In the genomic region with DNA sequence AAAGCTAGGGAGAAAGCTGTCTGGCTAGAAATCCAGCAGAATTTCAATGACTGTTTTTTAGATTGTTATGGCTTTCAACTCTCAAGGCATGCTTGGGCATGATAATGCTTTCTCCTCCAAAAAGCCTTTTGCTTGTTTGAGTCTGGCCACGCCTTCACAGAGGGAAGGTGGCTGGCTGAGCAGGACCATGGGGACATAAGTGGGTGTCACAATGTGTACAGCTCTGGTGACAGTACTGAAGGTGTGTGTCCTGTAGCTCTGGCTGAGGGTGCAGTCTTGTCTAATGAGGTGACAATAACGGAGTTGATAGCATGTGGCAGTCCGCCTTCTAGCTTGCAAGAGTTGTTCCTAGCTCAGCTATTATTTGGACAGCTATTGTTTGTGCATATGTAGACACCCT, we compare ENCODE assay signal across 10 mouse cellular contexts. TPM values are rescaled to one million over a fixed set of nuclear protein-coding genes. Genes with fewer than 3 reads are reported as not detected.
A peak's percentile ranks its signal among the peaks of the same experiment; 100 is the strongest.
DNase-seq lines count a peak whose midpoint lies in the region; ATAC-seq and TF ChIP-seq lines count a peak whose summit lies in the region.
"Had no signal": no experiment of that assay in that cellular context is flagged by ENCODE, and none has a peak within 500 bp of the region (broad histone marks: within the 10 kb centered on the region; RNA-seq: fewer than 3 reads in every experiment).

No protein-coding gene starts in this region.

- no peak for DNase-seq in embryonic facial prominence, embryonic 10.5 days (ENCODE audit: low spot score)
- DNase-seq in CH12.LX (ENCODE audit: extremely low read depth) = peak; percentile 33
- DNase-seq in heart, postnatal 10 days = peak; percentile 32 to 42
- peak; percentile 70 for DNase-seq in lung, postnatal 0 days (ENCODE audit: low spot score)
- DNase-seq in right cerebral cortex, postnatal 25 days = no peak
- no peak for DNase-seq in thymus, adult 18-20 months
- no peak for DNase-seq in thymus, postnatal 4 days

- WGBS in embryonic facial prominence, embryonic 12.5 days = 71% methylated on average over 3 of the region's 3 CpGs
- 86% methylated on average over 3 of the region's 3 CpGs for WGBS in embryonic facial prominence, embryonic 10.5 days
- WGBS in lung, postnatal 0 days = 53% methylated on average over 3 of the region's 3 CpGs

- ATAC-seq in embryonic facial prominence, embryonic 12.5 days (ENCODE audit: insufficient number of reproducible peaks, insufficient read depth, low FRiP score, low TSS enrichment) = no peak
- ATAC-seq in lung, postnatal 0 days = peak; percentile 42

- no peaks in the 10 kb centered on the region for H3K36me3 ChIP-seq in embryonic facial prominence, embryonic 12.5 days
- H3K36me3 ChIP-seq in embryonic facial prominence, embryonic 10.5 days (replicated peaks) = no peaks in the 10 kb centered on the region
- peaks cover 0 to 6% of the 10 kb centered on the region in 2 experiments for H3K36me3 ChIP-seq in CH12.LX (replicated peaks in 1 of 2; ENCODE audit: control insufficient read depth in 1 of 2, insufficient read depth in 1 of 2, low read length in 1 of 2)
- no peaks in the 10 kb centered on the region for H3K36me3 ChIP-seq in lung, postnatal 0 days (ENCODE audit: insufficient read depth, low read length)

- in situ Hi-C loops in CH12.LX (cut with MboI; ENCODE audit: low pct_ligation_motif_present, low pct_unique_long_range_greater_than_20kb, low sequenced_read_pairs) = no loop called here

- no peak overlapping the region for H3K4me3 ChIP-seq in embryonic facial prominence, embryonic 12.5 days
- no peak overlapping the region for H3K4me3 ChIP-seq in embryonic facial prominence, embryonic 10.5 days
- H3K4me3 ChIP-seq in CH12.LX (replicated peaks in 1 of 3; ENCODE audit: low read depth in 2 of 3, low read length in 2 of 3, poor library complexity in 1 of 3) = peak overlapping the region in 1 of 3 experiments; percentile 12
- H3K4me3 ChIP-seq in lung, postnatal 0 days (ENCODE audit: low read depth, low read length) = no peak overlapping the region
- H3K4me3 ChIP-seq: erythroblast, embryonic 14.5 days; myocyte had no signal

- H3K27me3 ChIP-seq in embryonic facial prominence, embryonic 12.5 days = no peaks in the 10 kb centered on the region
- no peaks in the 10 kb centered on the region for H3K27me3 ChIP-seq in embryonic facial prominence, embryonic 10.5 days (replicated peaks; ENCODE audit: low read depth, poor library complexity, severe bottlenecking)
- no peaks in the 10 kb centered on the region for H3K27me3 ChIP-seq in CH12.LX (replicated peaks)
- no peaks in the 10 kb centered on the region for H3K27me3 ChIP-seq in lung, postnatal 0 days (replicated peaks; ENCODE audit: insufficient read depth, low read length)

- peak; percentile 39; the same call in 1 of the 2 replicates for TF ChIP-seq POLR2A in CH12.LX (IDR thresholded peaks at IDR 0.05; ENCODE audit: low read depth, low read length)

- TF ChIP-seq RAD21 in CH12.LX (IDR thresholded peaks at IDR 0.05; ENCODE audit: low read depth, low read length) = no peak

- no peaks in the 10 kb centered on the region for H3K79me2 ChIP-seq in CH12.LX (replicated peaks; ENCODE audit: control insufficient read depth, extremely low read depth, insufficient read depth, poor library complexity, severe bottlenecking)

- intact Hi-C loops in heart, postnatal 10 days (cut with DNase I) = no loop called here

- 0 out of 2 replicates have a peak overlapping the region, but pooled peaks have one; percentile 73 for H3K27ac ChIP-seq in embryonic facial prominence, embryonic 12.5 days
- no peak overlapping the region for H3K27ac ChIP-seq in embryonic facial prominence, embryonic 10.5 days (replicated peaks)
- H3K27ac ChIP-seq in CH12.LX (ENCODE audit: insufficient read depth, low read depth) = peak overlapping the region; percentile 96
- H3K27ac ChIP-seq in lung, postnatal 0 days (ENCODE audit: low read length) = peak overlapping the region; percentile 64

- dilution Hi-C loops in CH12.LX (cut with MboI; ENCODE audit: extremely low pct_ligation_motif_present, extremely low pct_unique_long_range_greater_than_20kb, low sequenced_read_pairs) = no loop called here

- TF ChIP-seq EP300 in CH12.LX (IDR thresholded peaks at IDR 0.05; ENCODE audit: low read length) = no peak
- no peak for TF ChIP-seq EP300 in lung, postnatal 0 days (IDR thresholded peaks at IDR 0.05)

- peaks cover 30% of the 10 kb centered on the region for H3K4me1 ChIP-seq in embryonic facial prominence, embryonic 12.5 days
- peaks cover 22% of the 10 kb centered on the region for H3K4me1 ChIP-seq in embryonic facial prominence, embryonic 10.5 days
- H3K4me1 ChIP-seq in CH12.LX (ENCODE audit: control insufficient read depth in 1 of 2, insufficient read depth in 2 of 2) = peaks cover 17 to 36% of the 10 kb centered on the region in 2 experiments
- H3K4me1 ChIP-seq in lung, postnatal 0 days (ENCODE audit: insufficient read depth, low read depth, low read length) = peaks cover 9% of the 10 kb centered on the region; the same call in 1 of the 2 replicates

- no peak for TF ChIP-seq CTCF in CH12.LX (conservative IDR thresholded peaks at IDR 0.05 in 1 of 2, IDR thresholded peaks at IDR 0.05 in 1 of 2; ENCODE audit: low read depth in 2 of 2, low read length in 2 of 2)
- TF ChIP-seq CTCF in lung, postnatal 0 days (IDR thresholded peaks at IDR 0.05) = no peak

- H3K9ac ChIP-seq in embryonic facial prominence, embryonic 12.5 days = no peak overlapping the region
- 0 out of 2 replicates have a peak overlapping the region, but pooled peaks have one; percentile 63 for H3K9ac ChIP-seq in CH12.LX (ENCODE audit: insufficient read depth, low read depth)
- H3K9ac ChIP-seq in lung, postnatal 0 days (replicated peaks; ENCODE audit: low read depth) = no peak overlapping the region

- H3K4me2 ChIP-seq in embryonic facial prominence, embryonic 12.5 days (replicated peaks) = no peak overlapping the region
- H3K4me2 ChIP-seq in CH12.LX (ENCODE audit: insufficient read depth, low read depth, poor library complexity, severe bottlenecking) = peak overlapping the region; percentile 52
- no peak overlapping the region for H3K4me2 ChIP-seq in lung, postnatal 0 days (replicated peaks; ENCODE audit: low read depth, low read length)

- no peaks in the 10 kb centered on the region for H3K9me3 ChIP-seq in embryonic facial prominence, embryonic 12.5 days
- H3K9me3 ChIP-seq in embryonic facial prominence, embryonic 10.5 days = no peaks in the 10 kb centered on the region
- no peaks in the 10 kb centered on the region for H3K9me3 ChIP-seq in CH12.LX (replicated peaks; ENCODE audit: low read length)
- H3K9me3 ChIP-seq in lung, postnatal 0 days (ENCODE audit: low read length) = no peaks in the 10 kb centered on the region

TF ChIP-seq in CH12.LX, 34 proteins besides CTCF, POLR2A, EP300 and RAD21:
- no peak for TF ChIP-seq JUND (conservative IDR thresholded peaks at IDR 0.05; ENCODE audit: low read depth, low read length)
- 0 out of 2 replicates have a peak, but pooled peaks have one; percentile 36 for TF ChIP-seq TBP (conservative IDR thresholded peaks at IDR 0.05; ENCODE audit: low read depth, low read length)
- no peak for TF ChIP-seq TCF12 (IDR thresholded peaks at IDR 0.05; ENCODE audit: low read depth, low read length)
- 0 out of 2 replicates have a peak, but pooled peaks have one; percentile 41 for TF ChIP-seq MYC (IDR thresholded peaks at IDR 0.05; ENCODE audit: low read depth, low read length)
- TF ChIP-seq SIN3A (IDR thresholded peaks at IDR 0.05; ENCODE audit: low read length) = no peak
TF ChIP-seq in CH12.LX: peak in this region for 2.

RNA-seq across cellular contexts. Expression of a gene that starts 25.8 kb away (rescaled TPM):
- 10.8 and 11.7 TPM in 2 replicates for polyA plus RNA-seq in embryonic facial prominence, embryonic 12.5 days (2016; fragmentation: Nextera tagmentation; extraction: Ambion mirVana)
- 8.6 and 8.9 TPM in 2 replicates for polyA plus RNA-seq in embryonic facial prominence, embryonic 10.5 days (2016; fragmentation: Nextera tagmentation; extraction: Ambion mirVana)
- 0.08 and 0.13 TPM in 2 replicates for total RNA-seq in CH12.LX (2012; rRNA removed)
- not detected in 2 replicates for total RNA-seq in CH12.LX (2014; rRNA removed)
- polyA plus RNA-seq in CH12.LX (2012; ENCODE audit: insufficient read length, low read depth) = 0.10 and 0.11 TPM in 2 replicates
- 10 to 100 TPM in 1 of 2 experiments, 1 to 10 TPM in 1; 8.8 to 11.0 TPM for total RNA-seq in heart, postnatal 10 days (2021)
- 42.8 and 45.6 TPM in 2 replicates for polyA plus RNA-seq in lung, postnatal 0 days (2015; fragmentation: Nextera tagmentation; extraction: Ambion mirVana)

Comparison
In these comparisons a context has a peak if more than half of its experiments do, and no peak if none do; other contexts are left out.
1. DNase-seq: peak in CH12.LX (single experiment), heart, postnatal 10 days (2 of 2) and lung, postnatal 0 days (single experiment); none in embryonic facial prominence, embryonic 10.5 days (single experiment), right cerebral cortex, postnatal 25 days (single experiment), thymus, adult 18-20 months (0 of 2) and thymus, postnatal 4 days (single experiment).